Mouse (Mus musculus): Measurements from ENCODE around the gene Pex1.

DNA sequence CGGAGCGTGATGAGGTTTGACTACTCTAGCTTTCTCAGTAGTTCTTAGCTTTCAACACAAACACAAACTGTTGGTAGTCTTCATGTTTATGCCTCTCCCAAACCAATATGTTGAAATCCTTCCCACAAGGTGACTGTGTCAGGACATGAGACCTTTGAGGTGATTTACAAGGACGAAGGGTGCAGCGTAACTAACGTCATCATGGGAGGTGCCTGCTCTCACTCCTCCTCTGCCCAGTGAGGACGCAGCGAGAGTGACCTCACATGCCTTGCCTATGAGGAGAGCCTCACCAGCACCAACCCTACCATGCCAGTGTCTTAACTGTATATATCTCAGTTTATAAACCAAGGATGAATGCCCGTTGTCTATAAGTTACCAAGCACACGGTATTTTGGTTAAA, 11.2 kb downstream of the Pex1 start:
- no peak for TF ChIP-seq CTCF (IDR thresholded peaks at IDR 0.05; ENCODE audit: insufficient read depth, low read length)
- TF ChIP-seq POLR2A (IDR thresholded peaks at IDR 0.05; ENCODE audit: borderline replicate concordance, extremely low read depth, low read depth, low read length): no peak

All from lung, adult 2 months (tissue).